Mouse (Mus musculus) right cerebral cortex, postnatal 14 days (tissue): ENCODE data around the gene Mettl7a3.
"Not testable (repeated sequence)": the region's sequence is repeated elsewhere in the genome, so short reads cannot be mapped to it uniquely, and the experiment has no call there.

Experiments used
- DNase-seq: peaks from one replicate; pipeline ENCODE4 v3.0.0; 2022

Gene Mettl7a3

GRCm38 (mm10) chr15:100334629-100335028, at the start of gene Mettl7a3:
Gene Mettl7a3, plus strand, starts transcription at chr15:100334929.
- no peak for DNase-seq

- DNase-seq = no peak
These were observed 45.7 kb upstream of the Mettl7a3 start for GRCm38 (mm10) chr15:100288980-100289379.

GRCm38 (mm10) chr15:100290858-100291257, 43.9 kb upstream of the Mettl7a3 start:
- no peak for DNase-seq

GRCm38 (mm10) chr15:100292326-100292725, 42.4 kb upstream of the Mettl7a3 start:
- DNase-seq = no peak

- no peak for DNase-seq
These were observed 36.9 kb upstream of the Mettl7a3 start for GRCm38 (mm10) chr15:100297856-100298255.

- no peak for DNase-seq
These were observed 34.2 kb upstream of the Mettl7a3 start for GRCm38 (mm10) chr15:100300499-100300898.

- no peak for DNase-seq
These were observed 33.2 kb upstream of the Mettl7a3 start for GRCm38 (mm10) chr15:100301556-100301955.

- DNase-seq = no peak
These were observed 31.2 kb upstream of the Mettl7a3 start for GRCm38 (mm10) chr15:100303428-100304018.

- DNase-seq = peak; percentile 88
These were observed 30.4 kb upstream of the Mettl7a3 start, which contains the start of gene Mettl7a1 for GRCm38 (mm10) chr15:100304019-100304991. Gene Mettl7a1, plus strand, starts transcription at chr15:100304140.

- no peak for DNase-seq
These were observed 28.5 kb upstream of the Mettl7a3 start for GRCm38 (mm10) chr15:100306201-100306600.

- not testable (repeated sequence) for DNase-seq
These were observed 27.2 kb upstream of the Mettl7a3 start for GRCm38 (mm10) chr15:100307438-100308096.

- DNase-seq = no peak
These were observed 22.4 kb upstream of the Mettl7a3 start for GRCm38 (mm10) chr15:100312346-100312745.

- no peak for DNase-seq
These were observed 20.1 kb upstream of the Mettl7a3 start for GRCm38 (mm10) chr15:100314448-100315145.

GRCm38 (mm10) chr15:100318014-100318671, 16.6 kb upstream of the Mettl7a3 start:
- not testable (repeated sequence) for DNase-seq

- DNase-seq = no peak
These were observed 14.8 kb upstream of the Mettl7a3 start for GRCm38 (mm10) chr15:100319884-100320283.

- DNase-seq = no peak
These were observed 14.3 kb upstream of the Mettl7a3 start for GRCm38 (mm10) chr15:100320295-100320905.

GRCm38 (mm10) chr15:100321134-100321533, 13.6 kb upstream of the Mettl7a3 start:
- DNase-seq = no peak

GRCm38 (mm10) chr15:100324021-100324591, 10.6 kb upstream of the Mettl7a3 start:
- DNase-seq = peak; percentile 47

GRCm38 (mm10) chr15:100325235-100325634, 9.5 kb upstream of the Mettl7a3 start:
- no peak for DNase-seq

- DNase-seq = not testable (repeated sequence)
These were observed 6.6 kb upstream of the Mettl7a3 start for GRCm38 (mm10) chr15:100328089-100328488.

- DNase-seq = not testable (repeated sequence)
These were observed 5.4 kb upstream of the Mettl7a3 start for GRCm38 (mm10) chr15:100329336-100329735.
